Mouse (Mus musculus) stomach, embryonic 16.5 days (tissue): ENCODE measurements at regions not wholly inside any gene's neighbourhood (a gene's known extent, or its start where the extent isn't known, plus 50 kb on each side); places are given as distances from the start of the nearest gene placed in this dataset.

Experiments
- ATAC-seq: fragments of 200-750 bp; cut with Nextera tagmentation; 2 replicates; pipeline ENCODE4 v1.8.0; 2017; ENCODE audit warnings: moderate number of reproducible peaks, moderate TSS enrichment; ENCODE audit not compliant: insufficient read depth, low FRiP score
- H3K27ac ChIP-seq: fragments of 300-500 bp; sonication (generic); 2 replicates; pipeline ENCODE4 v1.5.1; 2014; ENCODE audit warnings: low read length
- H3K27me3 ChIP-seq: fragments of 300-500 bp; sonication (generic); 2 replicates; pipeline ENCODE4 v1.6.1; 2014; ENCODE audit warnings: low read length, control low read depth, mixed read lengths; ENCODE audit not compliant: control insufficient read depth, insufficient read depth
- H3K36me3 ChIP-seq: fragments of 300-500 bp; sonication (generic); 2 replicates; pipeline ENCODE4 v1.6.1; 2014; ENCODE audit warnings: low read length; ENCODE audit not compliant: control insufficient read depth, insufficient read depth
- H3K4me1 ChIP-seq: fragments of 300-500 bp; sonication (generic); 2 replicates; pipeline ENCODE4 v1.6.1; 2014; ENCODE audit warnings: low read length, control low read depth, mixed read lengths; ENCODE audit not compliant: control insufficient read depth, insufficient read depth
- H3K4me2 ChIP-seq: fragments of 300-500 bp; sonication (generic); 2 replicates; pipeline ENCODE4 v1.6.1; 2014; ENCODE audit warnings: low read depth, low read length, mixed read lengths
- H3K4me3 ChIP-seq: fragments of 300-500 bp; sonication (generic); replicated peaks from 2 replicates; pipeline ENCODE4 v1.5.1; 2014; ENCODE audit warnings: mild to moderate bottlenecking, low read length
- H3K9ac ChIP-seq: fragments of 300-500 bp; sonication (generic); 2 replicates; pipeline ENCODE4 v1.6.1; 2014; ENCODE audit warnings: low read length
- H3K9me3 ChIP-seq: fragments of 300-500 bp; sonication (generic); replicated peaks from 2 replicates; pipeline ENCODE4 v1.6.1; 2016; ENCODE audit warnings: low read length, control low read depth; ENCODE audit not compliant: control insufficient read depth
- WGBS: fragments of 180-500 bp; shearing (Covaris S2); extraction: QIAGEN DNeasy Blood & Tissue Kit; methylation state at CpG from one replicate; pipeline ENCODE4 v1.1.7; 2014; 5-methylcytosine and 5-hydroxymethylcytosine counted together

DNA sequence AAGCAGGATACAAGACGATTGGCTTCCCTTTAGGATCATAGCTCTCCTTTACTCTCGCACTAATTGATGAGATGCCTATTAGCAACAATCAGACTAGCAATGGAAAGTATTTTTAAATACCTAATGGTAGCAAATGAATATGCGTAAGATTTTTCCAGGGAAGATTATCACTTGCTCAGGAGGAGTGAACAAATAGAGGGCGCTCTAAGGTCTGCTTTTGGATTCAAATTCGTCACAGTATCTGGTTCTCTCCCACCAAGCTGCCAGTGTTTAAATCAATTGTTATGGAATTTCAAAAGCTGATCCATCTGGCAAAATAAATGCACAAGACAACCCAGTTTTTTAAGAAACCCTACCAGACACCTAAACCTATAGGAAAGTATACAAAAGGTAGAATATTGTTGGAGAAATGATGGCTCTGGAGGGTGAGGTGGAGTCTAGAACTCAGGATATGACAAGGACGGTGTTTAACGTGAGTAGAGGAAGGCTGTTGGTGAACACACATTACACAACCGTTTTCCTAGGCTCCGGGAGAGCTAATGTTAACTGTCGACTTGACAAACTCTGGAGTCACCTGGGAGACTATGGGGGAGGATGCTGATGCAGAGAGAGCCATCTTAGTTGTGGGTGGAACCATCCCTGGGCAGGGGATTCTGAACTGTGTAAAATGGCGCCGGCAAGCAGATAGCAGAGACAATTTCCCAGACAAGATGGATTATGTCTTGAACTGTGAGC lies 198.2 kb downstream of the Ttc8 start:
- ATAC-seq: no peak
- Histone ChIP-seq H3K27me3 (no peaks in the 10 kb centered on the region), H3K27ac (no peak overlapping the region), H3K4me2 (no peak overlapping the region), H3K9ac (no peak overlapping the region), H3K4me1 (no peaks in the 10 kb centered on the region), H3K9me3 (no peaks in the 10 kb centered on the region), H3K4me3 (no peak overlapping the region), H3K36me3 (no peaks in the 10 kb centered on the region)
- WGBS: 86% methylated on average over 12 of the region's 12 CpGs

DNA sequence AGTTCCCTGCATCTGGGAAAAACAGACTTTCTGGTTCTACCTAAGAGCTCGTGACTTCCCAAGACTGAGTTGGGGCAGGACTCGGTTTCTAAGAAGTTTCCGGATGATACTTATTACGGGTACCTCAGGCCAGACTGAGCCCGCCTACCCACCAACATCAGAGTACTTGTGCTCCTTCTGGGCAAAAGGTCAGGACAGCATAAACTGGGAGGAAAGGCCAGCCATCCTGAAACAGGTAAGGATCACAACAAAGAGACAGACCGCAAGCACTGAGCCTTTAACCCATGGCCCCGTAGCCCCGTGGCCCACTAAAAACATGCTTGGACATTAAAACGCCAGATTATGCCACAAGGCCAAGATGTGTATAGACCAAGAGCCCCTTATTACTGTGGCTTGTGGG lies 199.6 kb downstream of the Ttc8 start:
- no peak overlapping the region for H3K27ac ChIP-seq
- no peak overlapping the region for H3K9ac ChIP-seq
- ATAC-seq: no peak
- H3K36me3 ChIP-seq: no peaks in the 10 kb centered on the region
- no peaks in the 10 kb centered on the region for H3K4me1 ChIP-seq
- WGBS: 92% methylated on average over 9 of the region's 9 CpGs
- H3K27me3 ChIP-seq: no peaks in the 10 kb centered on the region
- H3K4me2 ChIP-seq: no peak overlapping the region
- H3K9me3 ChIP-seq: no peaks in the 10 kb centered on the region
- H3K4me3 ChIP-seq: no peak overlapping the region

DNA sequence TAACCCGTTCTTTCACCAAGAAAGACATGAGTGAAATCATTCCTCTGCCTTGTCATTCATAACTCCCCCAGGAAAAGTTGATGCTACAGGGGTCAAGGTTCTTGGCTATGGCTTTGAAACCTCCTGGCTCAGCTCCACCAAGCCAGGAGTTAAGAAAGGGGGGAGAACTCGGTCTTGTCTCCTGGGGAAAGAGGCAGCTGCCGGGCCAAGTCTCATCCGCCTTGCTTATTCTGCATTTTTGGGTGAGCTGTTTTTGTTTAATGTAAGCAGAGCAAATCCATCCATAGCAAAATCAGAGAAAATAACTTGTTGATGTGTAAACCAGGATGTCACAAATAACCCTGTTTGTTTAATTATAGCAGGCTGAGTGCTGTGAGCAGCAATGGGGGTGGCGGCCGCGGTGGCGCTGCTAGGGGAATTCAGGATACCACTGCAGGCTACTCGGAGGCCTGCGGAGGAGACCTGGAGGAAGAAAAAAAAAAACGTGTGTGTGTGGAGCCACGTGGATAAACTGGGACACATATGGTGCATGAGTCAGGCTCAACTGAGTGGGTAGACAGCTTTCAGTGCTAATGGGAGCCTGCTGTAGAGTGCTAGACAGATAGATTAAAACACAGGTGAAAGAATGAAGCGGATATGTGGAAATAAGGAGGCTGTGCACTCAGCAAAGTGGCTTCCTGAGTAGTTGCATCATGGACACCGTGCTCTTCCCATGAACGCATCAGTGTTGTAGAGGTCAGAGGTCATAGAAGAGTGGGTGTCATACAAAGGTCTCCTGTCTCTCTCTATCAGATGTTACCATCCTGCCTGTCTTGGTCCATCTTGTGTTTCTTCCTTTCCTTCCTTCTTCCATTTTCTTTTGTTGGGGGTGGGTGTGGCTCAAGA lies 203.5 kb downstream of the Ttc8 start:
- Histone ChIP-seq H3K27ac (no peak overlapping the region), H3K27me3 (no peaks in the 10 kb centered on the region), H3K36me3 (no peaks in the 10 kb centered on the region), H3K4me1 (no peaks in the 10 kb centered on the region), H3K9ac (no peak overlapping the region), H3K9me3 (no peaks in the 10 kb centered on the region), H3K4me3 (no peak overlapping the region), H3K4me2 (no peak overlapping the region)
- no peak for ATAC-seq
- WGBS: 63% methylated on average over 15 of the region's 15 CpGs

DNA sequence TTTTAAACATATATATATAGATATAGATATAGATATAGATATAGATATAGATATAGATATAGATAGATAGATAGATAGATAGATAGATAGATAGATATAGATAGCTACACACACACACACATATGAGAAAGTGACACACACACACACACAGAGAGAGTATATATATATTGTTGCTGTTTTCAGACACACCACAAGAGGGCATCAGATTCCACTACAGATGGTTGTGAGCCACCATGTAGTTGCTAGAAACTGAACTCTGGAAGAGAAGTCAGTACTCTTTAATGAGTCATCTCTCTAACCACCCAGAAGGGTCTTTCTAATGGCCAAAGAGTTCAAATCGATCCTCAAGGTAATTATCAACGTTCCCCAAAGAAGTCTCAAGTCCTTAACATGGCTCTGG lies 205.8 kb downstream of the Ttc8 start:
- Histone ChIP-seq H3K4me2 (no peak overlapping the region), H3K36me3 (no peaks in the 10 kb centered on the region), H3K4me1 (no peaks in the 10 kb centered on the region), H3K27ac (no peak overlapping the region), H3K27me3 (no peaks in the 10 kb centered on the region), H3K9ac (no peak overlapping the region), H3K9me3 (no peaks in the 10 kb centered on the region), H3K4me3 (no peak overlapping the region)
- 97% methylated on average over 2 of the region's 2 CpGs for WGBS
- ATAC-seq: no peak
